Mouse (Mus musculus): Measurements from ENCODE around the gene Ankrd45. TPM values are rescaled to one million over a fixed set of nuclear protein-coding genes. Genes with fewer than 3 reads are reported as not detected.
A peak's percentile ranks its signal among the peaks of the same experiment; 100 is the strongest.

The Ankrd45 gene
- polyA plus RNA-seq (2014; fragmentation: Nextera tagmentation; extraction: Ambion mirVana) = 25.4 and 29.4 TPM in 2 replicates

- H3K4me2 ChIP-seq (ENCODE audit: low read length) = peak within 1 kb of the TSS; percentile 75
- H3K9ac ChIP-seq (replicated peaks; ENCODE audit: low read length) = peak within 1 kb of the TSS; percentile 59
- DNase-seq = peak; percentile 82
- H3K36me3 ChIP-seq (ENCODE audit: control insufficient read depth, insufficient read depth, low read length) = no peaks in the 10 kb centered on the region
- WGBS = 4% methylated on average over 33 of the region's 33 CpGs
- H3K4me1 ChIP-seq (ENCODE audit: control insufficient read depth, insufficient read depth, low read length) = no peaks in the 10 kb centered on the region; the same call in 1 of the 2 replicates
- no peaks in the 10 kb centered on the region for H3K9me3 ChIP-seq (ENCODE audit: control insufficient read depth, low read length)
- no peaks in the 10 kb centered on the region for H3K27me3 ChIP-seq (ENCODE audit: control insufficient read depth, insufficient read depth, low read length)
- 0 out of 2 replicates have a peak within 1 kb of the TSS, but pooled peaks have one; percentile 17 for H3K27ac ChIP-seq (replicated peaks; ENCODE audit: low read depth, low read length)
- ATAC-seq (ENCODE audit: low FRiP score, low TSS enrichment) = peak; percentile 90
- peak within 1 kb of the TSS; percentile 50 for H3K4me3 ChIP-seq (replicated peaks; ENCODE audit: low read depth, low read length)
These were observed at the start of gene Ankrd45 for GRCm38 (mm10) chr1:161142531-161143159. Gene Ankrd45, plus strand, starts transcription at chr1:161142691.

- no peaks in the 10 kb centered on the region for H3K4me1 ChIP-seq (ENCODE audit: control insufficient read depth, insufficient read depth, low read length)
- H3K27ac ChIP-seq (replicated peaks; ENCODE audit: low read depth, low read length) = no peak overlapping the region
- WGBS = 96% methylated on average over 4 of the region's 4 CpGs
- no peaks in the 10 kb centered on the region for H3K27me3 ChIP-seq (ENCODE audit: control insufficient read depth, insufficient read depth, low read length)
- DNase-seq = no peak
- H3K4me3 ChIP-seq (replicated peaks; ENCODE audit: low read depth, low read length) = no peak overlapping the region
- no peak overlapping the region for H3K9ac ChIP-seq (replicated peaks; ENCODE audit: low read length)
- H3K4me2 ChIP-seq (ENCODE audit: low read length) = no peak overlapping the region
- no peaks in the 10 kb centered on the region for H3K9me3 ChIP-seq (ENCODE audit: control insufficient read depth, low read length)
- no peak for ATAC-seq (ENCODE audit: low FRiP score, low TSS enrichment)
- peaks cover 62% of the 10 kb centered on the region for H3K36me3 ChIP-seq (ENCODE audit: control insufficient read depth, insufficient read depth, low read length)
These were observed 42.6 kb upstream of the Ankrd45 start for GRCm38 (mm10) chr1:161099721-161100405.

GRCm38 (mm10) chr1:161103842-161104241, 38.6 kb upstream of the Ankrd45 start:
- Histone ChIP-seq H3K4me3 (replicated peaks; ENCODE audit: low read depth, low read length) (no peak overlapping the region), H3K36me3 (ENCODE audit: control insufficient read depth, insufficient read depth, low read length) (peaks cover 49% of the 10 kb centered on the region), H3K27ac (replicated peaks; ENCODE audit: low read depth, low read length) (no peak overlapping the region), H3K27me3 (ENCODE audit: control insufficient read depth, insufficient read depth, low read length) (no peaks in the 10 kb centered on the region), H3K9me3 (ENCODE audit: control insufficient read depth, low read length) (no peaks in the 10 kb centered on the region), H3K4me1 (ENCODE audit: control insufficient read depth, insufficient read depth, low read length) (no peaks in the 10 kb centered on the region), H3K9ac (replicated peaks; ENCODE audit: low read length) (no peak overlapping the region), H3K4me2 (ENCODE audit: low read length) (no peak overlapping the region)
- 84% methylated on average over 1 of the region's 1 CpGs for WGBS
- ATAC-seq (ENCODE audit: low FRiP score, low TSS enrichment) = no peak
- no peak for DNase-seq

- ATAC-seq (ENCODE audit: low FRiP score, low TSS enrichment) = no peak
These were observed 33.3 kb upstream of the Ankrd45 start for GRCm38 (mm10) chr1:161109216-161109615.

GRCm38 (mm10) chr1:161114591-161114990, 27.9 kb upstream of the Ankrd45 start:
- no peaks in the 10 kb centered on the region for H3K9me3 ChIP-seq (ENCODE audit: control insufficient read depth, low read length)
- no peak overlapping the region for H3K4me2 ChIP-seq (ENCODE audit: low read length)
- H3K4me3 ChIP-seq (replicated peaks; ENCODE audit: low read depth, low read length) = no peak overlapping the region
- no peaks in the 10 kb centered on the region for H3K4me1 ChIP-seq (ENCODE audit: control insufficient read depth, insufficient read depth, low read length)
- no peaks in the 10 kb centered on the region; the same call in 1 of the 2 replicates for H3K36me3 ChIP-seq (ENCODE audit: control insufficient read depth, insufficient read depth, low read length)
- H3K27me3 ChIP-seq (ENCODE audit: control insufficient read depth, insufficient read depth, low read length) = no peaks in the 10 kb centered on the region
- no peak overlapping the region for H3K27ac ChIP-seq (replicated peaks; ENCODE audit: low read depth, low read length)
- DNase-seq (no peak), ATAC-seq (ENCODE audit: low FRiP score, low TSS enrichment) (no peak)
- no peak overlapping the region for H3K9ac ChIP-seq (replicated peaks; ENCODE audit: low read length)

More at GRCm38 (mm10) chr1:161109216-161109615, 33.3 kb upstream of the Ankrd45 start:
- Histone ChIP-seq H3K9me3 (ENCODE audit: control insufficient read depth, low read length) (no peaks in the 10 kb centered on the region), H3K9ac (replicated peaks; ENCODE audit: low read length) (no peak overlapping the region), H3K27ac (replicated peaks; ENCODE audit: low read depth, low read length) (no peak overlapping the region), H3K27me3 (ENCODE audit: control insufficient read depth, insufficient read depth, low read length) (no peaks in the 10 kb centered on the region), H3K4me3 (replicated peaks; ENCODE audit: low read depth, low read length) (no peak overlapping the region), H3K36me3 (ENCODE audit: control insufficient read depth, insufficient read depth, low read length) (peaks cover 25% of the 10 kb centered on the region), H3K4me2 (ENCODE audit: low read length) (no peak overlapping the region), H3K4me1 (ENCODE audit: control insufficient read depth, insufficient read depth, low read length) (no peaks in the 10 kb centered on the region)
- DNase-seq = no peak
- 91% methylated on average over 8 of the region's 8 CpGs for WGBS

- no peaks in the 10 kb centered on the region for H3K4me1 ChIP-seq (ENCODE audit: control insufficient read depth, insufficient read depth, low read length)
- H3K9ac ChIP-seq (replicated peaks; ENCODE audit: low read length) = no peak overlapping the region
- no peaks in the 10 kb centered on the region for H3K9me3 ChIP-seq (ENCODE audit: control insufficient read depth, low read length)
- DNase-seq (no peak), ATAC-seq (ENCODE audit: low FRiP score, low TSS enrichment) (no peak)
- H3K27ac ChIP-seq (replicated peaks; ENCODE audit: low read depth, low read length) = no peak overlapping the region
- H3K27me3 ChIP-seq (ENCODE audit: control insufficient read depth, insufficient read depth, low read length) = no peaks in the 10 kb centered on the region
- no peak overlapping the region for H3K4me2 ChIP-seq (ENCODE audit: low read length)
- WGBS = 91% methylated on average over 10 of the region's 10 CpGs
- H3K36me3 ChIP-seq (ENCODE audit: control insufficient read depth, insufficient read depth, low read length) = peaks cover 6% of the 10 kb centered on the region; the same call in 1 of the 2 replicates
- H3K4me3 ChIP-seq (replicated peaks; ENCODE audit: low read depth, low read length) = no peak overlapping the region
These were observed 19.7 kb upstream of the Ankrd45 start for GRCm38 (mm10) chr1:161122661-161123418.

- DNase-seq (no peak), ATAC-seq (ENCODE audit: low FRiP score, low TSS enrichment) (no peak)
- Histone ChIP-seq H3K9me3 (ENCODE audit: control insufficient read depth, low read length) (no peaks in the 10 kb centered on the region), H3K27ac (replicated peaks; ENCODE audit: low read depth, low read length) (no peak overlapping the region), H3K9ac (replicated peaks; ENCODE audit: low read length) (no peak overlapping the region), H3K27me3 (ENCODE audit: control insufficient read depth, insufficient read depth, low read length) (no peaks in the 10 kb centered on the region), H3K4me3 (replicated peaks; ENCODE audit: low read depth, low read length) (no peak overlapping the region), H3K4me2 (ENCODE audit: low read length) (no peak overlapping the region), H3K36me3 (ENCODE audit: control insufficient read depth, insufficient read depth, low read length) (0 out of 2 replicates have a peak, but pooled peaks cover 5% of the 10 kb centered on the region), H3K4me1 (ENCODE audit: control insufficient read depth, insufficient read depth, low read length) (peaks cover 10% of the 10 kb centered on the region; the same call in 1 of the 2 replicates)
- 89% methylated on average over 1 of the region's 1 CpGs for whole genome bisulfite sequencing
These were observed 16.0 kb upstream of the Ankrd45 start for GRCm38 (mm10) chr1:161126461-161126860.

GRCm38 (mm10) chr1:161130726-161131664, 11.5 kb upstream of the Ankrd45 start, which contains the start of gene Klhl20:
Gene Klhl20, minus strand, starts transcription at chr1:161131511.
- peak; percentile 95 for ATAC-seq (ENCODE audit: low FRiP score, low TSS enrichment)
- H3K9me3 ChIP-seq (ENCODE audit: control insufficient read depth, low read length) = no peaks in the 10 kb centered on the region
- peak within 1 kb of the TSS; percentile 90 for H3K4me3 ChIP-seq (replicated peaks; ENCODE audit: low read depth, low read length)
- H3K4me1 ChIP-seq (ENCODE audit: control insufficient read depth, insufficient read depth, low read length) = peaks cover 10% of the 10 kb centered on the region; the same call in 1 of the 2 replicates
- no peaks in the 10 kb centered on the region for H3K27me3 ChIP-seq (ENCODE audit: control insufficient read depth, insufficient read depth, low read length)
- DNase-seq = peak; percentile 97
- 2% methylated on average over 41 of the region's 41 CpGs for WGBS
- peak within 1 kb of the TSS; percentile 85 for H3K4me2 ChIP-seq (ENCODE audit: low read length)
- peak within 1 kb of the TSS; percentile 78 for H3K27ac ChIP-seq (replicated peaks; ENCODE audit: low read depth, low read length)
- 0 out of 2 replicates have a peak, but pooled peaks cover 5% of the 10 kb centered on the region for H3K36me3 ChIP-seq (ENCODE audit: control insufficient read depth, insufficient read depth, low read length)
- H3K9ac ChIP-seq (replicated peaks; ENCODE audit: low read length) = peak within 1 kb of the TSS; percentile 89
